Mouse (Mus musculus) C2C12 (cell line): ENCODE measurements around the gene Ggcx.

Experiments
- CTCF ChIP-seq: IDR thresholded peaks from one replicate; pipeline ENCODE4 v1.5.1; 2011; ENCODE audit not compliant: control insufficient read depth, insufficient read depth, insufficient read length
- FOSL1 ChIP-seq: IDR thresholded peaks from one replicate; pipeline ENCODE4 v1.8.0; 2011; ENCODE audit warnings: mild to moderate bottlenecking, low read length; ENCODE audit not compliant: poor library complexity, insufficient read depth, severe bottlenecking
- USF1 ChIP-seq: IDR thresholded peaks from one replicate; pipeline ENCODE4 v1.6.1; 2011; ENCODE audit warnings: low read depth, mild to moderate bottlenecking, control low read depth, moderate library complexity

GRCm38 (mm10) chr6:72370091-72370490 lies 44.0 kb upstream of the Ggcx start:
- TF ChIP-seq CTCF (no peak), USF1 (no peak), FOSL1 (no peak)
